Mouse (Mus musculus) neural tube, embryonic 13.5 days (tissue): ENCODE data around the gene Frmd6. TPM values are rescaled to one million over a fixed set of nuclear protein-coding genes. Genes with fewer than 3 reads are reported as not detected.
A peak's percentile ranks its signal among the peaks of the same experiment; 100 is the strongest.

Experiments used
- ATAC-seq: fragments of 200-750 bp; cut with Nextera tagmentation; 2 replicates; pipeline ENCODE4 v1.8.0; 2017; ENCODE audit warnings: low read depth, mild to moderate bottlenecking, moderate TSS enrichment, moderate library complexity
- H3K27ac ChIP-seq: fragments of 300-500 bp; sonication (generic); replicated peaks from 2 replicates; pipeline ENCODE4 v1.5.1; 2015; ENCODE audit warnings: moderate library complexity, mild to moderate bottlenecking, inconsistent platforms
- H3K27me3 ChIP-seq: fragments of 300-500 bp; sonication (generic); 2 replicates; pipeline ENCODE4 v1.6.1; 2015; ENCODE audit warnings: mild to moderate bottlenecking, inconsistent platforms
- H3K36me3 ChIP-seq: fragments of 300-500 bp; sonication (generic); 2 replicates; pipeline ENCODE4 v1.6.1; 2015; ENCODE audit warnings: mild to moderate bottlenecking, inconsistent platforms
- H3K4me1 ChIP-seq: fragments of 300-500 bp; sonication (generic); replicated peaks from 2 replicates; pipeline ENCODE4 v1.6.1; 2015; ENCODE audit warnings: inconsistent platforms
- H3K4me2 ChIP-seq: fragments of 300-500 bp; sonication (generic); 2 replicates; pipeline ENCODE4 v1.6.1; 2015; ENCODE audit warnings: inconsistent platforms, mild to moderate bottlenecking, moderate library complexity
- H3K4me3 ChIP-seq: fragments of 300-500 bp; sonication (generic); 2 replicates; pipeline ENCODE4 v1.5.1; 2015; ENCODE audit warnings: mild to moderate bottlenecking, inconsistent platforms
- H3K9ac ChIP-seq: fragments of 300-500 bp; sonication (generic); 2 replicates; pipeline ENCODE4 v1.6.1; 2015; ENCODE audit warnings: moderate library complexity, mild to moderate bottlenecking, inconsistent platforms
- H3K9me3 ChIP-seq: fragments of 300-500 bp; sonication (generic); 2 replicates; pipeline ENCODE4 v1.6.1; 2016; ENCODE audit warnings: inconsistent platforms
- WGBS: fragments of 180-500 bp; shearing (Covaris S2); methylation state at CpG from one replicate; pipeline ENCODE4 v1.1.7; 2015; 5-methylcytosine and 5-hydroxymethylcytosine counted together
- polyA plus RNA-seq: library from polyadenylated mRNA; unstranded; fragments of >200 nt; fragmentation: Nextera tagmentation; extraction: Ambion mirVana; gene quantifications from 2 replicates; pipeline ENCODE4 v1.2.1, GENCODE M21; 2015

Frmd6 gene
- polyA plus RNA-seq, 1 experiment from 2014 or later: 12.7 TPM

- Histone ChIP-seq H3K9me3 (no peaks in the 10 kb centered on the region), H3K4me1 (peaks cover 4% of the 10 kb centered on the region; the same call in 1 of the 2 replicates), H3K4me2 (no peak overlapping the region), H3K27me3 (no peaks in the 10 kb centered on the region), H3K4me3 (no peak overlapping the region), H3K27ac (no peak overlapping the region), H3K36me3 (no peaks in the 10 kb centered on the region), H3K9ac (no peak overlapping the region)
- 69% methylated on average over 17 of the region's 17 CpGs for WGBS
- ATAC-seq: no peak
Observed at GRCm38 (mm10) chr12:70911676-70912379, 86.5 kb downstream of the Frmd6 start.

GRCm38 (mm10) chr12:70913429-70913828, 88.1 kb downstream of the Frmd6 start:
- Histone ChIP-seq H3K4me2 (no peak overlapping the region), H3K9ac (no peak overlapping the region), H3K27ac (no peak overlapping the region), H3K36me3 (no peaks in the 10 kb centered on the region), H3K4me1 (peaks cover 4% of the 10 kb centered on the region; the same call in 1 of the 2 replicates), H3K9me3 (no peaks in the 10 kb centered on the region), H3K4me3 (no peak overlapping the region), H3K27me3 (no peaks in the 10 kb centered on the region)
- no peak for ATAC-seq
- 44% methylated on average over 3 of the region's 3 CpGs for WGBS

DNA sequence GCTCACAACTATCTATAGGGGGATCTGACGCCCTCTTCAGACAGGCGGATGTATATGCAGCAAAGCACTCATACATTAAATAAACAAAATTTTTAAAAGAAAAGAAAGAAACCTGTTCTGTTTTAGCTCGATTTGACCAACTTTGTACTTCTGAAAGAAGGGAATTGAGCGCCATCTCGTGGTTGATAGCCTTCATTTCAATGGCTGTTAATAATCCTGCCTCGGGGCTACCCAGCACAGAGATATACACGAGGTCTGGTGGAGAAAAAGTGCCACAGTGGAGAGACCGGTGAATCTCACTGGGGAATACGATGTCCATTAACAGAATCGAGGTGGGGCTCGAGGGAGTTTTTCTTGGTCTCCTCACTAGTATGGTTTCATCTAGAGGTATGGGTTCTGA, 89.1 kb downstream of the Frmd6 start:
- no peaks in the 10 kb centered on the region for H3K9me3 ChIP-seq
- H3K27me3 ChIP-seq: no peaks in the 10 kb centered on the region
- H3K4me1 ChIP-seq: peaks cover 4% of the 10 kb centered on the region; the same call in 1 of the 2 replicates
- no peak overlapping the region for H3K27ac ChIP-seq
- H3K36me3 ChIP-seq: no peaks in the 10 kb centered on the region
- no peak overlapping the region for H3K4me2 ChIP-seq
- H3K4me3 ChIP-seq: no peak overlapping the region
- WGBS: 50% methylated on average over 11 of the region's 11 CpGs
- ATAC-seq: no peak
- H3K9ac ChIP-seq: no peak overlapping the region

DNA sequence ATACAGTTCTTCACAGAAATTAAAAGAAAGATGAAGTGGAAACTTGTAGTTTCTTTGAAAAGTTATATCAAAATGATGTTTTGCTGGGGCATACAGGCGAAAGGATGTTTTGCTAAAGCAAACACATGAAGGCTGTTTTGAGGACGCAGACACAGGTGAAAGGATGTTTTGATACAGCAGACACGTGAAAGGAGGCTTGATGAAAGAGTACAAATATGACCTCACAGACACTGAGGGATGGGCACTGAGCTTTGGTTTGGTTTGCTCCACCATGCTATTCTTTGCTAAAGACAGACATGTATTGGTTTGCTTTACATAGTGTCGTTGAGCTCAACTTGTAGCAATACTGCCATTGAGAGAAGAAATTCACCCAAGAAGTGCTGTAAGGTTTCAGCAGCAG, 104.5 kb downstream of the Frmd6 start:
- Histone ChIP-seq H3K4me3 (no peak overlapping the region), H3K27me3 (no peaks in the 10 kb centered on the region), H3K36me3 (no peaks in the 10 kb centered on the region), H3K4me2 (no peak overlapping the region), H3K27ac (no peak overlapping the region), H3K9me3 (no peaks in the 10 kb centered on the region), H3K9ac (no peak overlapping the region), H3K4me1 (no peaks in the 10 kb centered on the region)
- 91% methylated on average over 4 of the region's 4 CpGs for WGBS
- ATAC-seq: no peak

GRCm38 (mm10) chr12:70937150-70937549, 111.8 kb downstream of the Frmd6 start:
- H3K4me2 ChIP-seq: peak overlapping the region; percentile 78
- peak overlapping the region; percentile 90 for H3K27ac ChIP-seq
- H3K27me3 ChIP-seq: no peaks in the 10 kb centered on the region
- H3K9ac ChIP-seq: peak overlapping the region; percentile 91
- H3K4me3 ChIP-seq: peak overlapping the region; percentile 81
- WGBS: 18% methylated on average over 11 of the region's 12 CpGs
- peak; percentile 53 for ATAC-seq
- peaks cover 12% of the 10 kb centered on the region for H3K4me1 ChIP-seq
- no peaks in the 10 kb centered on the region for H3K9me3 ChIP-seq
- peaks cover 9% of the 10 kb centered on the region for H3K36me3 ChIP-seq

- Histone ChIP-seq H3K27me3 (no peaks in the 10 kb centered on the region), H3K4me3 (peak within 1 kb of the TSS; percentile 81), H3K4me2 (peak within 1 kb of the TSS; percentile 78), H3K36me3 (peaks cover 16% of the 10 kb centered on the region), H3K9ac (peak within 1 kb of the TSS; percentile 91), H3K27ac (peak within 1 kb of the TSS; percentile 90), H3K4me1 (peaks cover 12% of the 10 kb centered on the region), H3K9me3 (no peaks in the 10 kb centered on the region)
- WGBS: under 1% methylated on average over 59 of the region's 59 CpGs
- ATAC-seq: peak; percentile 99
Observed at GRCm38 (mm10) chr12:70937571-70938384, 112.5 kb downstream of the Frmd6 start, which contains the start of gene Actr10. Gene Actr10 (plus strand): TSS chr12:70937857.

DNA sequence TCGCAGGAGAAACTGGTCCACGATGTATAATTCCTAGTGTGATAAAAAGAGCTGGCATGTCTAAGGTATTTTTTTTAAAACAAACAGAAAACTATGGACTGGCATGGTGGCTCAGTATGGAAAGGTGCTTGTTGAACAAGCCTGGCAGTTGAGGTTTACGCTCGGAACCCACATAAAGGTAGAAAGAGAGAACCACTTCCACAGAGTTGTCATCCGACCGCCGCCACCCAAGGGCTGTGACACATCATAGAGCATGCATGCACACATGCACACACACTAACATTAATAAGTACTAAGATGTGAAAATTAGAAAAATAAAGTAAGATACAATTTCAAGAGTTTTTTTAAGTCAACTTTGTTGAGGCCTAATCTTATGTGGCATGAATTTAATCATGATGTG, 115.5 kb downstream of the Frmd6 start:
- no peak overlapping the region for H3K9ac ChIP-seq
- H3K9me3 ChIP-seq: no peaks in the 10 kb centered on the region
- no peak overlapping the region for H3K27ac ChIP-seq
- 98% methylated on average over 7 of the region's 7 CpGs for WGBS
- H3K4me1 ChIP-seq: peaks cover 12% of the 10 kb centered on the region
- no peak for ATAC-seq
- no peak overlapping the region for H3K4me2 ChIP-seq
- peaks cover 37% of the 10 kb centered on the region for H3K36me3 ChIP-seq
- no peak overlapping the region for H3K4me3 ChIP-seq
- no peaks in the 10 kb centered on the region for H3K27me3 ChIP-seq

GRCm38 (mm10) chr12:70944181-70944580, 118.9 kb downstream of the Frmd6 start:
- Histone ChIP-seq H3K4me3 (no peak overlapping the region), H3K9ac (no peak overlapping the region), H3K4me2 (no peak overlapping the region), H3K36me3 (peaks cover 63% of the 10 kb centered on the region), H3K27me3 (no peaks in the 10 kb centered on the region), H3K9me3 (no peaks in the 10 kb centered on the region), H3K4me1 (peaks cover 6% of the 10 kb centered on the region), H3K27ac (no peak overlapping the region)
- no peak for ATAC-seq
- 98% methylated on average over 5 of the region's 5 CpGs for whole genome bisulfite sequencing

DNA sequence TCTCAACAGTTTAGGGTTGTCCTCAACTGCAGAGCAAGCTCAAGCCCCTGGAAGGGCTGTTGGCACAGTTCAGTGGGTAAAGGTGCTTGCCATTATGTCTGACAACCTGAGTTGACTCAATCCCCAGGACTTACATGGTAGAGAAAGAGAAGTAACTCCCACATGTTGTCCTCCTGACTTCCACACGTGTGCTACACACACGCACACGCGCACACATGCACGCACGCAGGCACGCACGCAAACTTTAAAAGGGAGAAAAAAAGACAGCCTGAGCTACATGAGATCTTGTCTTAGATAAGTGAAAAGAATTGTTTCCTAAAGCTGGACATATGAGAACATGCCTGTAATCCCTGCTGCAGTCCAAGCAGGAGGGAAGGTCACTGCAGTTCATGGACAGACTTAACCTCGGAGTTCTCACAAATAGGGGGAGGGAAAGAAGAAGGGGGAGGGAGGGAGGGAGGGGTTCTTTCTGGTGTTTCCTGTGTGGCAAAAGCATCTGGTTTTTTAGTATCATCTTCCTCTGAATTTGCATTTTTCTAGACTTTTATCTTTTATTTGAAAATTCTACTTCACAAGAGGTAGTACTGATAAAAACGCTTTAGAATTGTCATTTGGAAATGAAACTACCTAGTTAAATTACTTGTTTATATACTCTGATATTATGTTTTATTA, 121.4 kb downstream of the Frmd6 start:
- no peak overlapping the region for H3K9ac ChIP-seq
- no peak for ATAC-seq
- no peaks in the 10 kb centered on the region for H3K27me3 ChIP-seq
- no peak overlapping the region for H3K4me2 ChIP-seq
- H3K27ac ChIP-seq: no peak overlapping the region
- H3K36me3 ChIP-seq: peaks cover 74% of the 10 kb centered on the region
- 94% methylated on average over 10 of the region's 10 CpGs for WGBS
- no peaks in the 10 kb centered on the region for H3K9me3 ChIP-seq
- H3K4me3 ChIP-seq: no peak overlapping the region
- no peaks in the 10 kb centered on the region for H3K4me1 ChIP-seq

Other genes starting within 250 kb of the Frmd6 start
- gene Actr10, start 112.3 kb downstream of the Frmd6 start, polyA plus RNA-seq: 214 and 256 TPM in 2 replicates
- 626 and 642 TPM in 2 replicates for gene Psma3, start 149.1 kb downstream of the Frmd6 start, polyA plus RNA-seq
- 44.2 and 45.8 TPM in 2 replicates for gene Arid4a, start 190.5 kb downstream of the Frmd6 start, polyA plus RNA-seq